Mouse (Mus musculus): ENCODE data around the gene Slc25a27.

- no peak for TF ChIP-seq E2F4 (IDR thresholded peaks at IDR 0.05; ENCODE audit: insufficient replicate concordance, low read depth, low read length)
- no peak for TF ChIP-seq SIN3A (IDR thresholded peaks at IDR 0.05; ENCODE audit: low read length)
- TF ChIP-seq POLR2A (IDR thresholded peaks at IDR 0.05; ENCODE audit: low read depth, low read length) = no peak
- TF ChIP-seq CTCF (conservative IDR thresholded peaks at IDR 0.05 in 1 of 2, IDR thresholded peaks at IDR 0.05 in 1 of 2; ENCODE audit: low read depth in 2 of 2, low read length in 2 of 2) = no peak
- TF ChIP-seq EP300 (IDR thresholded peaks at IDR 0.05; ENCODE audit: low read length) = no peak
- no peak for TF ChIP-seq MAZ (IDR thresholded peaks at IDR 0.05; ENCODE audit: low read depth, low read length)
- TF ChIP-seq TCF12 (IDR thresholded peaks at IDR 0.05; ENCODE audit: low read depth, low read length) = no peak
- no peak for TF ChIP-seq MAFK (IDR thresholded peaks at IDR 0.05; ENCODE audit: insufficient replicate concordance, low read length)
- no peak for TF ChIP-seq USF1 (IDR thresholded peaks at IDR 0.05; ENCODE audit: low read depth, low read length)
- no peak for TF ChIP-seq USF2 (conservative IDR thresholded peaks at IDR 0.05; ENCODE audit: low read depth, low read length)
Observed at GRCm38 (mm10) chr17:43629026-43629495, 38.0 kb downstream of the Slc25a27 start.
